Mouse (Mus musculus): ENCODE results near the gene Baz1b. TPM values are rescaled to one million over a fixed set of nuclear protein-coding genes. Genes with fewer than 3 reads are reported as not detected.

The Baz1b gene
- total and polyA plus RNA-seq, 3 experiments, result 44.5 to 81.5 (median 72.9) TPM

DNA sequence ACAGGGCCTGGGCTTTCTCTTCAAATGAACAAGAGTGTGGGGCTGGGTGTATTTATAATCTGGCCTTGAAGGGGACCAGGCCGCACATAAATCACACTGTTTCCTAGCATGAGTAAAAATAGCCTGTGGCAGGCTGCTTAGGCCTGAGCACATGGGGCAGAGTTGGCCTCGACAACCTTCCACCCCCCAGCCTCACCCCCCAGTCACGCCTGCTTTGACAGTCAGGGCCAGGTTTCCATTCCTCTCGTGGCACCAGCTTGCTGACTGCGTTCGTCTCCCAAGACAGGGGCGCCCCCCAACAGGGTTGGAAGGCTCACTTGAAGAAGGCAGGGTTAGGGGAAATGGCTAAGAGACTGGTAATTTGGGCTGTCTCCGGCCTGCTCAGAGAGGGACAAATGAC, 82.4 kb downstream of the Baz1b start:
- no peak for TF ChIP-seq GABPA (IDR thresholded peaks at IDR 0.05; ENCODE audit: low read depth, low read length)
- no peak for TF ChIP-seq MXI1 (IDR thresholded peaks at IDR 0.05; ENCODE audit: low read depth, low read length)
- no peak for TF ChIP-seq RAD21 (IDR thresholded peaks at IDR 0.05; ENCODE audit: low read depth, low read length)
- no peak for TF ChIP-seq NRF1 (IDR thresholded peaks at IDR 0.05; ENCODE audit: insufficient read depth, low read depth, low read length, poor library complexity, severe bottlenecking)
- DNase-seq (ENCODE audit: low read depth, low spot score), result no peak
- Histone ChIP-seq H3K9me3 (replicated peaks; ENCODE audit: insufficient read depth, low read length) (no peaks in the 10 kb centered on the region), H3K27ac (ENCODE audit: control insufficient read depth, low read depth, low read length) (no peak overlapping the region), H3K9ac (ENCODE audit: control insufficient read depth, low read depth, low read length, poor library complexity, severe bottlenecking) (no peak overlapping the region), H3K36me3 (ENCODE audit: control insufficient read depth in 1 of 2, insufficient read depth in 2 of 2, low read length in 2 of 2) (no peaks in the 10 kb centered on the region), H3K4me3 (ENCODE audit: control insufficient read depth in 1 of 2, insufficient read depth in 1 of 2, low read depth in 2 of 2, low read length in 2 of 2) (no peak overlapping the region), H3K4me1 (ENCODE audit: control insufficient read depth in 1 of 2, insufficient read depth in 2 of 2, low read length in 2 of 2) (no peaks in the 10 kb centered on the region), H3K79me2 (ENCODE audit: control insufficient read depth, insufficient read depth, low read length, poor library complexity) (no peaks in the 10 kb centered on the region), H3K27me3 (ENCODE audit: control insufficient read depth in 1 of 2, insufficient read depth in 2 of 2, low read length in 2 of 2) (peaks cover 0 to 3% of the 10 kb centered on the region in 2 experiments; a peak in 3 of 4 replicates)

- Histone ChIP-seq H3K36me3 (ENCODE audit: control insufficient read depth in 1 of 2, insufficient read depth in 2 of 2, low read length in 2 of 2) (no peaks in the 10 kb centered on the region), H3K79me2 (ENCODE audit: control insufficient read depth, insufficient read depth, low read length, poor library complexity) (no peaks in the 10 kb centered on the region), H3K4me1 (ENCODE audit: control insufficient read depth in 1 of 2, insufficient read depth in 2 of 2, low read length in 2 of 2) (no peaks in the 10 kb centered on the region), H3K9ac (ENCODE audit: control insufficient read depth, low read depth, low read length, poor library complexity, severe bottlenecking) (no peak overlapping the region), H3K9me3 (replicated peaks; ENCODE audit: insufficient read depth, low read length) (no peaks in the 10 kb centered on the region), H3K27me3 (ENCODE audit: control insufficient read depth in 1 of 2, insufficient read depth in 2 of 2, low read length in 2 of 2) (peaks cover 0 to 3% of the 10 kb centered on the region in 2 experiments; a peak in 2 of 4 replicates), H3K4me3 (ENCODE audit: control insufficient read depth in 1 of 2, insufficient read depth in 1 of 2, low read depth in 2 of 2, low read length in 2 of 2) (no peak overlapping the region), H3K27ac (ENCODE audit: control insufficient read depth, low read depth, low read length) (no peak overlapping the region)
- TF ChIP-seq GATA1 (IDR thresholded peaks at IDR 0.05; ENCODE audit: low read depth, low read length) (no peak), ELF1 (IDR thresholded peaks at IDR 0.05; ENCODE audit: low read depth, low read length) (no peak), SIN3A (IDR thresholded peaks at IDR 0.05; ENCODE audit: low read length) (no peak), MXI1 (IDR thresholded peaks at IDR 0.05; ENCODE audit: low read depth, low read length) (no peak), POLR2A (IDR thresholded peaks at IDR 0.05; ENCODE audit: control insufficient read depth in 1 of 2, insufficient read depth in 1 of 2, low read depth in 1 of 2, low read length in 2 of 2, poor library complexity in 1 of 2) (no peak), MAZ (IDR thresholded peaks at IDR 0.05; ENCODE audit: low read depth, low read length) (no peak), CHD1 (IDR thresholded peaks at IDR 0.05; ENCODE audit: low read depth, low read length) (no peak), RAD21 (IDR thresholded peaks at IDR 0.05; ENCODE audit: low read depth, low read length) (no peak), USF1 (IDR thresholded peaks at IDR 0.05; ENCODE audit: low read depth, low read length) (no peak), CTCF (IDR thresholded peaks at IDR 0.05 in 2 of 3, conservative IDR thresholded peaks at IDR 0.05 in 1 of 3; ENCODE audit: control insufficient read depth in 1 of 3, insufficient read depth in 1 of 3, low read depth in 2 of 3, low read length in 3 of 3, poor library complexity in 1 of 3, severe bottlenecking in 1 of 3) (no peak), MEF2A (IDR thresholded peaks at IDR 0.05; ENCODE audit: extremely low read depth, insufficient replicate concordance, low read depth, low read length, poor library complexity, severe bottlenecking) (no peak), ZKSCAN1 (IDR thresholded peaks at IDR 0.05; ENCODE audit: low read depth, low read length) (no peak), JUND (IDR thresholded peaks at IDR 0.05; ENCODE audit: low read depth, low read length) (no peak), MAFK (IDR thresholded peaks at IDR 0.05; ENCODE audit: borderline replicate concordance, low read depth, low read length) (no peak)
- no peak for DNase-seq (ENCODE audit: low read depth, low spot score)
These were observed 83.3 kb downstream of the Baz1b start for GRCm38 (mm10) chr5:135270361-135270760.
